Mouse (Mus musculus) heart, adult 2 months (tissue): ENCODE results near the gene Wdr24. TPM values are rescaled to one million over a fixed set of nuclear protein-coding genes. Genes with fewer than 3 reads are reported as not detected.

Source experiments
- DNase-seq, 2 experiments: peaks; one replicate each; pipeline ENCODE4 v3.0.0; 2021
- H3K27ac ChIP-seq: fragments of 200-600 bp; 2 replicates; pipeline ENCODE4 v1.8.1; 2022
- H3K27me3 ChIP-seq: fragments of 200-500 bp; 2 replicates; pipeline ENCODE4 v1.6.1; 2012; ENCODE audit warnings: mild to moderate bottlenecking, low read length, inconsistent platforms, mixed read lengths; ENCODE audit not compliant: control insufficient read depth, insufficient read depth
- H3K36me3 ChIP-seq: fragments of 200-500 bp; 2 replicates; pipeline ENCODE4 v1.6.1; 2012; ENCODE audit warnings: low read length, inconsistent platforms; ENCODE audit not compliant: control insufficient read depth, insufficient read depth
- H3K4me1 ChIP-seq: fragments of 200-500 bp; 2 replicates; pipeline ENCODE4 v1.6.1; 2011; ENCODE audit warnings: low read length; ENCODE audit not compliant: control insufficient read depth, insufficient read depth
- H3K4me3 ChIP-seq: fragments of 200-600 bp; 2 replicates; pipeline ENCODE4 v1.8.1; 2022
- H3K79me2 ChIP-seq: fragments of 200-500 bp; replicated peaks from 2 replicates; pipeline ENCODE4 v1.6.1; 2012; ENCODE audit warnings: mild to moderate bottlenecking, inconsistent platforms, low read length, moderate library complexity, mixed read lengths; ENCODE audit not compliant: control insufficient read depth, insufficient read depth
- H3K9ac ChIP-seq: fragments of 200-500 bp; 2 replicates; pipeline ENCODE4 v1.6.1; 2012; ENCODE audit warnings: low read depth, mild to moderate bottlenecking, control low read depth, inconsistent platforms, low read length, mixed read lengths
- CTCF ChIP-seq: fragments of 200-600 bp; IDR thresholded peaks from 2 replicates; pipeline ENCODE4 v1.8.1; 2022; ENCODE audit warnings: antibody characterized with exemption, mild to moderate bottlenecking, moderate library complexity
- EP300 ChIP-seq: fragments of 200-500 bp; IDR thresholded peaks from 2 replicates; pipeline ENCODE4 v1.6.1; 2011; ENCODE audit warnings: low read depth, low read length, control low read depth; ENCODE audit not compliant: insufficient read depth
- POLR2A ChIP-seq: fragments of 200-500 bp; IDR thresholded peaks from 2 replicates; pipeline ENCODE4 v1.6.1; 2011; ENCODE audit warnings: mild to moderate bottlenecking, low read depth, low read length, control low read depth; ENCODE audit not compliant: insufficient read depth
- WGBS: fragments of 180-500 bp; shearing (Covaris S2); methylation state at CpG from one replicate; pipeline ENCODE4 v1.1.7; 2018; 5-methylcytosine and 5-hydroxymethylcytosine counted together
- intact Hi-C: fragments of 180-260 bp; cut with DNase I; formaldehyde crosslinking; loops from one replicate; pipeline ENCODE4 v1.15.1; 2025
- polyA plus RNA-seq: library from polyadenylated mRNA; depleted of rRNA; stranded (reverse); fragments of >200 nt; gene quantifications from 2 replicates; pipeline ENCODE4 v1.2.3, GENCODE M21; 2012
- total RNA-seq, 2 experiments: library from RNA; stranded (reverse); gene quantifications; 2 replicates each; pipeline ENCODE4 v1.2.3; 2021

Wdr24 gene
- total and polyA plus RNA-seq, 3 experiments = 11.0 to 20.4 (median 11.1) TPM

GRCm38 (mm10) chr17:25830806-25831431 is 7.5 kb downstream of the Wdr24 start:
- TF ChIP-seq POLR2A (no peak), EP300 (no peak), CTCF (no peak)
- no peak overlapping the region for H3K9ac ChIP-seq
- H3K36me3 ChIP-seq = no peaks in the 10 kb centered on the region; the same call in 1 of the 2 replicates

DNA sequence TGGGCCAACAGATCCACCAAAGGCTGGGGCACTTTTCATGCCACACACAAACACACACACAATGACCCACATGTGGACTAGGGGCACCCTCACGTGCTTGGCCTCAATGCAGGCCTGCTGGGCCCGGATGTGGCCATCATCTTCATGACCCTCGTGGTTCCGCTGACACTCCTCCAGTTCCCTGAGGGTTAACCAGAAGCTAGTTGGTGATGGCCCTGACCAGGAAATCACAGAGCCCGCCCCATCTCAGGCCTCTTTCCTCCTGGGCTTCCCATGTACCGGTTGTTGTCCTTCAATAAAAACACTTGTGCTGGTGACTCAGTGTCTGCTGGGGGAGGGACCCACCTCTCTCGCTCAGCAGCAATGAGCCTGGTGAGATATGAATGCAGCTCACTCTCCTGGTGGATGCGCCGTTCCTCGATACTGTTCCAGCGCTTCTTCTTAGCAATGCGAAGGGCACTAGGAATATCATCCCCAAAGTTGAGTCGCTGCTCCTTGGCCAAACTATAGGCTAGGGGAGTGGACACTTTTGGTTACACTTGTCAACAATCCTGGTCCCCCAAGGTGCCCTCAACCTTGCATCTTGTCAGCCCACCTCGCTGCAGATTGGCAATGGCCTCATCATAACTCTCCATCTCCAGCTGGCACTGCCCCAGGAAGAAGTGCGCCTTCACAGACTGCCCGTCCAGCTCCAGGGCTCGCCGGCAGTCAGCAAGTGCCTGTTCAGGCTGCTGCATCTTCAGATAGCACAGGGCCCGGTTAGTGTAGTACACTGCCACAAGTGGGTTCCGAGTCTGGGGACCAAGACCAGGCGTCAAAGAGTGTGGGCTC is 8.2 kb downstream of the Wdr24 start:
- no peaks in the 10 kb centered on the region; the same call in 1 of the 2 replicates for H3K36me3 ChIP-seq
- H3K4me3 ChIP-seq = peak overlapping the region; percentile 85
- H3K27ac ChIP-seq = peak overlapping the region; percentile 100
- peak overlapping the region; percentile 85 for H3K9ac ChIP-seq
- 28% methylated on average over 21 of the region's 21 CpGs for WGBS
- peaks cover 2% of the 10 kb centered on the region for H3K79me2 ChIP-seq
- H3K4me1 ChIP-seq = peaks cover 23% of the 10 kb centered on the region
- intact Hi-C loops = loop anchor here (5.0 kb wide), 1 partner anchor 36 kb away; the partner anchor contains the start of gene Mcrip2
- TF ChIP-seq POLR2A = 0 out of 2 replicates have a peak, but pooled peaks have one; percentile 10
- TF ChIP-seq CTCF = no peak
- no peak for TF ChIP-seq EP300
- DNase-seq = no peak
- H3K27me3 ChIP-seq = no peaks in the 10 kb centered on the region

More at GRCm38 (mm10) chr17:25830806-25831431, 7.5 kb downstream of the Wdr24 start:
- intact Hi-C loops = loop anchor here (5.0 kb wide), 1 partner anchor 36 kb away; the partner anchor contains the start of gene Mcrip2
- Histone ChIP-seq H3K27me3 (no peaks in the 10 kb centered on the region), H3K4me1 (peaks cover 20% of the 10 kb centered on the region), H3K79me2 (peaks cover 2% of the 10 kb centered on the region), H3K4me3 (no peak overlapping the region), H3K27ac (no peak overlapping the region)
- no peak for DNase-seq
- 84% methylated on average over 14 of the region's 14 CpGs for WGBS

DNA sequence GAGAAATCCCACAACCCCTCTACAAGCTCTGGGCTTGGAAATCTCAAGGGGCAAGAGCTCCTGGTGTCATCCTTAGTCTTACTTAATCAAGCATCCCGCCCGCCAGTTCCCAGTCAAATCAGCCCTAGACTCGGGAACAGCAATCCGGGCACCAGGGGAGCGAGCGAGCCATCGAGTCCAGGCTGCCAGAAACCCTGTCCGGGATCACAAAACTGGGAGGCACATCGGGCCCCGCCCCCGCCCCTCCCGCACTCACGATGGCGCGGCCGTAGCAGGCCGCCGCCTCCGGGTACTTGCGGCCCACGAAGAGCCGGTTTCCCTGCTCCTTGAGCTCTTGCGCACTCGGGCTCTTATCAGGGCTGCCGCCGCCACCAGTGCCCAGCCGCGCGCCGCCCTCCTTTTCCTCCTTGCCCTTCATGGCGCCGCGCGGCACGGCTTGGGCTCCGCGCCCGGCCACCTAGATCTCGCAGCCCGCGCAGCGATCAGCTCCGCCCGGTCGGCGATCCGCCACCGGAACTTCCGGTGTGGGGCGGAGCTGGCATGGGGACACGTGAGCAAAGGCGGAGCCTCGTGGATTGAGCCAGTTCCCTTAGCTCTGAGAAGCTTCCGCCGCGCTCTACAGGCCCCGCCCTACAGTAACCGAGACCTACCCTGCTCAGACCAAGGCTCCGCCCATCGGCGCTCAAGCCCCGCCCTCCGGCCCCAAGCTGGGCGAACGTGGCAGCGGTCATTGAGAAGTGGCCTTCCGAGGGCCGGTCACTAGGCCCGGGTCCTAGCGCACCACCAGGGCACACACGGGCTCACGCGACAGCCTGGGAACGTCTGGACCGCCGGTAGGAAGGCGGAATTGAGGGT is 9.2 kb downstream of the Wdr24 start:
- Histone ChIP-seq H3K4me3 (peak overlapping the region; percentile 85), H3K9ac (peak overlapping the region; percentile 85), H3K36me3 (no peaks in the 10 kb centered on the region; the same call in 1 of the 2 replicates), H3K27ac (peak overlapping the region; percentile 100), H3K4me1 (peaks cover 26% of the 10 kb centered on the region), H3K79me2 (peaks cover 2% of the 10 kb centered on the region), H3K27me3 (no peaks in the 10 kb centered on the region)
- no peak for TF ChIP-seq CTCF
- 0 out of 2 replicates have a peak, but pooled peaks have one; percentile 8 for TF ChIP-seq EP300
- TF ChIP-seq POLR2A = peak; percentile 83; the same call in 1 of the 2 replicates
- under 1% methylated on average over 77 of the region's 77 CpGs for WGBS
- DNase-seq = peak; percentile 100
- intact Hi-C loops = loop anchor here (5.0 kb wide), 1 partner anchor 35 kb away; the partner anchor contains the start of gene Mcrip2

DNA sequence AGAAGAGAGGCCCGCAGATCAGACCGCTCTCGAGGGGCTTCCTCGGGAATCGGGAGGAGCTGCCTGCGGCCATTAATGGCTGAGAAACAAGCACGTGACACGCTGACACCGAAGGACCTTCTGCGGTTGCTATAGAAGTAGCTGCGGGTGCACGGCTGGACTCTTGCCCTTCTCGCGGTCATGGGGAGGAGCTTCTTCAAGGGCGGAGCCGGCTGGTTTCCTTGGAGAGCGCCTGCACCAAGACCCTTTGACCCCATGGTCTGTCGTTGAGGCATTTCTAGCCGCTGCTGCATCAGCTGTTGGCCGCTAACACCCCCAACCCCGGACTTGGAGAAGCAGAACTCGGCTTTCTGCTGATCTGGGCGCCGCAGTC is 9.8 kb downstream of the Wdr24 start, which contains the start of gene Stub1:
Gene Stub1, minus strand, starts transcription at position 114 of the 373 bp plus-strand sequence.
- Histone ChIP-seq H3K9ac (peak within 1 kb of the TSS; percentile 85), H3K36me3 (no peaks in the 10 kb centered on the region; the same call in 1 of the 2 replicates), H3K4me1 (peaks cover 28% of the 10 kb centered on the region), H3K4me3 (peak within 1 kb of the TSS; percentile 85), H3K79me2 (peaks cover 2% of the 10 kb centered on the region), H3K27ac (peak within 1 kb of the TSS; percentile 100), H3K27me3 (no peaks in the 10 kb centered on the region)
- TF ChIP-seq CTCF (no peak), POLR2A (no peak; the same call in none of the 2 replicates), EP300 (no peak)
- WGBS = under 1% methylated on average over 24 of the region's 24 CpGs
- intact Hi-C loops = loop anchor here (5.0 kb wide), 1 partner anchor 34 kb away; the partner anchor contains the start of gene Mcrip2
- DNase-seq = peak; percentile 93 to 94

DNA sequence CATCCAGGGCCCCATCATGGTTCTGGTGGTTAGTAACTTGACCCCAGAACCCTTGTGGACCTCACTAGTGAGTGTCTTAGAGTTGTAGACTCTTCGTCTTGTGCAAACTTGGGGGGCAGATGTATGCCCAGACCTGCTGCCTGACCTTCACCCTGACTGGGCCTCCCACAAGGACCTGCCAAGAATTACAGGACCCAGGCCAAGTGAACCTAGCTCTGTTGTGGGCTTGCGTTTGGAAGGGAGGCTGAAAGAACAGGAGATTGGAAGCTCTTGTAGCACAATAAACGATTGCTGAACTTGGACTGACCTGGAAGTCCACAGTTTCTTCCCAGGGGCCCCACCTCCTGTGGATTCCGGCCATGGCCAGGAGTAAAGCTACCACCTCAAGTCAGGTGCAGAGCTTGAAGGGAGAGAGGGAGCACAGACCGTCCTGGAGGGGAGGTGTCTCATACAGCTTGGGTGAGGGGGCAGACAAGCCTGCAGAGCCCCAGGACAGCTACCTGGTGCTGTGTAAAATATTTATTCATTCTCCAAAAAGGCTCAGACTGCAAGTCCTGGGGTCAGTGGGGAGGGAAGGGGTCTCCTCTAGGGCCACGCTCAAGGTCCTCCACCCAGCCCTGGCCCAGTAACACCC is 10.7 kb downstream of the Wdr24 start:
- intact Hi-C loops = loop anchor here (5.0 kb wide), 1 partner anchor 33 kb away; the partner anchor contains the start of gene Mcrip2
- H3K4me1 ChIP-seq = peaks cover 26% of the 10 kb centered on the region
- peak; percentile 40 to 56 for DNase-seq

More for the DNA sequence above, 10.7 kb downstream of the Wdr24 start:
- Histone ChIP-seq H3K79me2 (peaks cover 2% of the 10 kb centered on the region), H3K27me3 (no peaks in the 10 kb centered on the region), H3K36me3 (no peaks in the 10 kb centered on the region; the same call in 1 of the 2 replicates), H3K27ac (peak overlapping the region; percentile 100), H3K4me3 (peak overlapping the region; percentile 85), H3K9ac (peak overlapping the region; percentile 84)
- 10% methylated on average over 6 of the region's 6 CpGs for WGBS
- TF ChIP-seq POLR2A (no peak), EP300 (no peak), CTCF (no peak)
